Mouse (Mus musculus) CD4-positive, CD25-positive, alpha-beta regulatory T cell, adult 2 months (primary cell): ENCODE results near the gene Myo6.
A peak's percentile ranks its signal among the peaks of the same experiment; 100 is the strongest.

Experiments
- DNase-seq: peaks from one replicate; pipeline ENCODE4 v3.0.0-alpha.2; 2012; ENCODE audit warnings: low read depth, low spot score

The Myo6 gene

GRCm38 (mm10) chr9:80233831-80234455, 69.1 kb downstream of the Myo6 start:
- no peak for DNase-seq

- no peak for DNase-seq
Measured at GRCm38 (mm10) chr9:80237184-80237799, 72.5 kb downstream of the Myo6 start.

GRCm38 (mm10) chr9:80241719-80242118, 76.9 kb downstream of the Myo6 start:
- DNase-seq, result no peak

- DNase-seq, result peak; percentile 15
Measured at GRCm38 (mm10) chr9:80252146-80252545, 87.3 kb downstream of the Myo6 start.

GRCm38 (mm10) chr9:80253241-80253640, 88.4 kb downstream of the Myo6 start:
- DNase-seq, result peak; percentile 17

- no peak for DNase-seq
Measured at GRCm38 (mm10) chr9:80256561-80256960, 91.7 kb downstream of the Myo6 start.

- DNase-seq, result peak; percentile 78
Measured at GRCm38 (mm10) chr9:80258396-80258795, 93.6 kb downstream of the Myo6 start.

GRCm38 (mm10) chr9:80260905-80261304, 96.1 kb downstream of the Myo6 start:
- DNase-seq, result no peak

GRCm38 (mm10) chr9:80262367-80263026, 97.7 kb downstream of the Myo6 start:
- no peak for DNase-seq

GRCm38 (mm10) chr9:80266086-80266485, 101.3 kb downstream of the Myo6 start:
- peak; percentile 38 for DNase-seq

- DNase-seq, result peak; percentile 79
Measured at GRCm38 (mm10) chr9:80266507-80266906, 101.7 kb downstream of the Myo6 start.

GRCm38 (mm10) chr9:80269596-80269995, 104.8 kb downstream of the Myo6 start:
- no peak for DNase-seq

- DNase-seq, result no peak
Measured at GRCm38 (mm10) chr9:80272951-80273350, 108.1 kb downstream of the Myo6 start.

- no peak for DNase-seq
Measured at GRCm38 (mm10) chr9:80275053-80275771, 110.4 kb downstream of the Myo6 start.

- DNase-seq, result no peak
Measured at GRCm38 (mm10) chr9:80275772-80276134, 110.9 kb downstream of the Myo6 start.

- no peak for DNase-seq
Measured at GRCm38 (mm10) chr9:80277157-80277556, 112.3 kb downstream of the Myo6 start.

- no peak for DNase-seq
Measured at GRCm38 (mm10) chr9:80277770-80278169, 112.9 kb downstream of the Myo6 start.

GRCm38 (mm10) chr9:80280724-80281123, 115.9 kb downstream of the Myo6 start:
- no peak for DNase-seq

GRCm38 (mm10) chr9:80282426-80282825, 117.6 kb downstream of the Myo6 start:
- DNase-seq, result peak; percentile 41

GRCm38 (mm10) chr9:80284539-80285174, 119.8 kb downstream of the Myo6 start:
- DNase-seq, result no peak

GRCm38 (mm10) chr9:80286845-80287244, 122.0 kb downstream of the Myo6 start:
- DNase-seq, result no peak

- DNase-seq, result peak; percentile 79
Measured at GRCm38 (mm10) chr9:80293056-80293584, 128.3 kb downstream of the Myo6 start.
